Mouse (Mus musculus) hindbrain, embryonic 14.5 days (tissue): ENCODE results near the gene Ush1g. TPM values are rescaled to one million over a fixed set of nuclear protein-coding genes. Genes with fewer than 3 reads are reported as not detected.

Source experiments
- ATAC-seq: fragments of 200-750 bp; cut with Nextera tagmentation; 2 replicates; pipeline ENCODE4 v1.8.0; 2017; ENCODE audit warnings: moderate number of reproducible peaks, mild to moderate bottlenecking, moderate TSS enrichment, moderate library complexity; ENCODE audit not compliant: low FRiP score
- DNase-seq: peaks from one replicate; pipeline ENCODE4 v3.0.0-alpha.2; 2015; ENCODE audit warnings: low spot score
- H3K27ac ChIP-seq: fragments of 300-500 bp; sonication (generic); 2 replicates; pipeline ENCODE4 v1.5.1; 2014; ENCODE audit warnings: mild to moderate bottlenecking, moderate library complexity
- H3K27me3 ChIP-seq: fragments of 300-500 bp; sonication (generic); 2 replicates; pipeline ENCODE4 v1.6.1; 2014; ENCODE audit warnings: mild to moderate bottlenecking, low read length, mixed read lengths; ENCODE audit not compliant: control insufficient read depth, insufficient read depth
- H3K36me3 ChIP-seq: fragments of 300-500 bp; sonication (generic); replicated peaks from 2 replicates; pipeline ENCODE4 v1.6.1; 2014; ENCODE audit not compliant: control insufficient read depth, insufficient read depth
- H3K4me1 ChIP-seq: fragments of 300-500 bp; sonication (generic); replicated peaks from 2 replicates; pipeline ENCODE4 v1.6.1; 2014; ENCODE audit warnings: antibody characterized with exemption, low read length, mixed read lengths; ENCODE audit not compliant: control insufficient read depth, insufficient read depth
- H3K4me2 ChIP-seq: fragments of 300-500 bp; sonication (generic); replicated peaks from 2 replicates; pipeline ENCODE4 v1.6.1; 2014; ENCODE audit warnings: mild to moderate bottlenecking, moderate library complexity
- H3K4me3 ChIP-seq: fragments of 300-500 bp; sonication (generic); replicated peaks from 2 replicates; pipeline ENCODE4 v1.5.1; 2014; ENCODE audit warnings: mild to moderate bottlenecking, low read length
- H3K9ac ChIP-seq: fragments of 300-500 bp; sonication (generic); 2 replicates; pipeline ENCODE4 v1.6.1; 2014
- H3K9me3 ChIP-seq: fragments of 300-500 bp; sonication (generic); 2 replicates; pipeline ENCODE4 v1.6.1; 2016; ENCODE audit warnings: low read length; ENCODE audit not compliant: control insufficient read depth
- WGBS: fragments of 180-500 bp; shearing (Covaris S2); extraction: QIAGEN DNeasy Blood & Tissue Kit; methylation state at CpG from one replicate; pipeline ENCODE4 v1.1.7; 2014; 5-methylcytosine and 5-hydroxymethylcytosine counted together
- polyA plus RNA-seq: library from polyadenylated mRNA; unstranded; fragments of >200 nt; fragmentation: Nextera tagmentation; extraction: Ambion mirVana; gene quantifications from 2 replicates; pipeline ENCODE4 v1.2.1, GENCODE M21; 2014

Ush1g gene
- polyA plus RNA-seq, 1 experiment from 2014 or later = 0.15 TPM

DNA sequence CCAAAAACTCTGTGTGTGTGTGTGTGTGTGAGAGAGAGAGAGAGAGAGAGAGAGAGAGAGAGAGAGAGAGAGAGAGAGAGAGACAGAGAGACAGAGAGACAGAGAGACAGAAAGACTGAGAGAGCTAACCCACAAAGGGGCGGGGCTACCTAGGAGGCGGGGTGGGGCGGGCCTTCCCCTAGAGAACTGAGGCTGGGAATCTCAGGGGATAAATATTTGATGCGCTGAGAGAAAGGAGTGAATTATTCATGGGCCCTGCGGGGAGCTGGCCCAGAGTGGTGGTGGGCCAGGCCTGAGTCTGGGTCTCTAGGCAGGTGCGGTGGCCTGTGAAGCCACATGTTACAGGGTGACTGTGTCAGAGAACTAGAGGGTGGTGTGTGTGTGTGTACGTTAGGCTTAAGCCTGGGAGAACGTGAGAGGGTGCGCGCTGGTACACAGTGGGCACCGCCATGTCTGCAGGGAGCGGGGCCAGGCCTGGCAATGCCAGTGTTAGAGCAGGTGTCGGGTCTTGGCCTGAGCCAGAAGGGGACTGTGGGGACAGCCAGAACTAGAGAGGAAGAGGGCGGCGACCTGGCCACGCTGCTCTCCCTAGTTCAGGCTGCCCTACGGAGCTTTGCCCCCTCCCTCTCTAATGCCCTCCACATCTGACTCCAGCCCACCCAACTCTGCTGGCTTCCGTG, 2.0 kb downstream of the Ush1g start:
- Histone ChIP-seq H3K36me3 (no peaks in the 10 kb centered on the region), H3K27me3 (peaks cover 100% of the 10 kb centered on the region), H3K4me1 (peaks cover 3% of the 10 kb centered on the region; the same call in 1 of the 2 replicates), H3K4me2 (no peak overlapping the region), H3K9me3 (no peaks in the 10 kb centered on the region), H3K27ac (no peak overlapping the region), H3K4me3 (no peak overlapping the region), H3K9ac (no peak overlapping the region)
- DNase-seq = no peak
- 7% methylated on average over 18 of the region's 18 CpGs for WGBS
- no peak for ATAC-seq

DNA sequence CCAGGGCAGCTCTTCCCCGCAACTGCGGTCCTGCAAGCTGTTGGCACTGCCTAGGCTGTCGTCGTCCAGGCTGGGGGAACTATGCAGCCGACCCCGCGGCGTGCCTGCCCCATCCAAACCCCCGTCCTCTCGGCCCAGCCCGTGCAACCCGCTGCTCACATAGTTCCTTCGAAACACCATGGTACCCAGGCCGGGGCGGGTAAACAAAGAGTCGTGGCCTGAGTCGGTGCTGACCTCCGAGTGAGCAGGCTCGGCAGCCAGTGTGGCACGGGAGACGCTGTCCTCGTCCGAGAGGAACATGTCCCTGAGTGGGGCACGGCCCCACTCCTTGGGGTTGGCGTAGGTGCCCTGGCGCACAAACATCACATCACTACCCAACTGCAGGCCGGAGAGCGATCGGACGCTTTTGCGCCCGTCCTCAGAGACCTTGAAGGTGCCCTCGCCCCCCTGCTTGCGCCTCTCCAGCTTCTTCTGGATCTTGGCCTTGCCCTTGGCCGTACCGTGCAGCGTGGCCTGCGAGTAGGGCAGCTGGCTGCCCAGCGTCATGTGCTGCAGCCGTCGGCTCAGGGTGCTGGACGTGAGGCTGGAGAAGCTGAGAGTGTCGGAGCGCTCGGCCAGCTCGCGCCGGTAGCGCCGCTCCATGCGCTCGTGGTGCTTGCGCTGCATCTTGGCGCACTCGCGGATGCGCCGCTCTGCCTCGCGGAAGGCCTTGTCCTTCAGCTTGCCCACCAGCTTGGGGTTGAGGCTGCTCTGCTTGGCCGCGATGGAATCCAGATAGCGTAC, 3.4 kb downstream of the Ush1g start:
- WGBS = 4% methylated on average over 62 of the region's 63 CpGs
- Histone ChIP-seq H3K4me1 (peaks cover 3% of the 10 kb centered on the region; the same call in 1 of the 2 replicates), H3K9me3 (no peaks in the 10 kb centered on the region), H3K4me3 (no peak overlapping the region), H3K36me3 (no peaks in the 10 kb centered on the region), H3K27me3 (peaks cover 95% of the 10 kb centered on the region), H3K27ac (no peak overlapping the region), H3K4me2 (0 out of 2 replicates have a peak overlapping the region, but pooled peaks have one; percentile 19), H3K9ac (no peak overlapping the region)
- ATAC-seq (no peak), DNase-seq (no peak)

DNA sequence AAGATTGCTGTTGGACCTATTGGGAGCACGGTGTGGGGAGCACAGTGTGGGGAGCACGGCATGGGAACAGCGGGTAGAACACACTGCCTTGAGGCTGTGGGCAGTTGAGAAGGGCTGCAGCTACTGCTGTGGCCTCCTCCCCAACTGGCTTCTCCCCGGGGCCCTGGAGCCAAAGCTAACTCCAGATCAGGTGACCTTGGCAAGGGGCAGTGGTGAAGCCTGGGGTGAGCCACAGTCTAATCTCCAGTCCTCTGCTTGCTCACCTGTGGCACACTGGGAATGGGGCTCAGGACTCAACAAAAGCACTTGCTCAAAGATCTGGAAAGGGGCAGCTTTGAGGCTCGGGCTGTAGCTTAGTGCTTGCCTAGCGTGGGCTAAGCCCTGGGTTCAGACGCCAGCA, 4.6 kb downstream of the Ush1g start:
- 66% methylated on average over 7 of the region's 7 CpGs for WGBS
- no peak overlapping the region for H3K27ac ChIP-seq
- no peak for ATAC-seq

DNA sequence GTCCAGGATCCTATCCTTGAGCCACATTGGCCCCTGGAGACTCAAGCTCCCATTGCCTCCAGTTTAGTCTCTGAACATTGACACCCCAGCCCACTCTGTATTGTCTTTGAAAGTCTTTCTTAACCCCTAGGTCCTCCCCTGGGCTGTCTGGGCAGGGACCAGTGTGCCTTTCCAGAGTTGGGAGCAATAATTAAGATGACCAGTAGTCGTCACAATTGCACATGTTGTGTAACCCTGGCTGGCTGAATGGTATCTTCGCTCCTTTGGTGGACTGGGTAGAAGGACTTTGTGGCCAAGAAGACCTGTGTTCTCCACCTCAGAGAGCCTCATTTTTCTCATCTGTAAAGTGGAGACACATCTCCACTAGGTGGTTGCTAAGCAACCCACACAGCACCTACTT, 7.6 kb downstream of the Ush1g start:
- H3K9me3 ChIP-seq = no peaks in the 10 kb centered on the region
- WGBS = 45% methylated on average over 2 of the region's 2 CpGs
- H3K27ac ChIP-seq = no peak overlapping the region
- peaks cover 64% of the 10 kb centered on the region for H3K27me3 ChIP-seq
- DNase-seq (no peak), ATAC-seq (no peak)
- H3K4me1 ChIP-seq = 0 out of 2 replicates have a peak, but pooled peaks cover 3% of the 10 kb centered on the region
- H3K4me2 ChIP-seq = no peak overlapping the region
- no peak overlapping the region for H3K4me3 ChIP-seq
- H3K9ac ChIP-seq = no peak overlapping the region
- H3K36me3 ChIP-seq = no peaks in the 10 kb centered on the region

More for the DNA sequence above, 4.6 kb downstream of the Ush1g start:
- peaks cover 3% of the 10 kb centered on the region; the same call in 1 of the 2 replicates for H3K4me1 ChIP-seq
- no peak overlapping the region for H3K4me2 ChIP-seq
- no peaks in the 10 kb centered on the region for H3K36me3 ChIP-seq
- DNase-seq = no peak
- no peaks in the 10 kb centered on the region for H3K9me3 ChIP-seq
- H3K4me3 ChIP-seq = no peak overlapping the region
- peaks cover 91% of the 10 kb centered on the region for H3K27me3 ChIP-seq
- no peak overlapping the region for H3K9ac ChIP-seq

DNA sequence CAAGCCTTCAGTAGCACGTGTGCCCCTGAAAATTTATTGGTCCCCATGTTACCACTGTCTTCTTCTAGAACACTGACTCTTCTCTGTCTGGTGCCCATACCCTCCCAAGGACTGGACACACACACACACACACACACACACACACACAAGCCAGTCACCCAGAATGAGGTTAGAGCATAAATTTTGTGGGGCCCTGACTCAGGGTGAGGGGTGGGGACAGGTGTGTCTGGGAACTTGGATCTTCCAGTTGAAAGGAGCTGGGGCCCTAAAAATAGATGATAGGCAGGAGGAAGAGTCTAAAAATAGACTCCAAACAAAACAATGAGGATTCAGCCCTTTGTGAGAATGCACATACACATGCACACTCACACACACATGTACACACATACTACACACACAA, 13.1 kb downstream of the Ush1g start:
- DNase-seq (no peak), ATAC-seq (no peak)
- WGBS = 80% methylated on average over 1 of the region's 1 CpGs
- Histone ChIP-seq H3K36me3 (no peaks in the 10 kb centered on the region), H3K4me2 (no peak overlapping the region), H3K9ac (no peak overlapping the region), H3K4me1 (no peaks in the 10 kb centered on the region), H3K4me3 (no peak overlapping the region), H3K27me3 (peaks cover 14% of the 10 kb centered on the region; the same call in 1 of the 2 replicates), H3K27ac (no peak overlapping the region), H3K9me3 (no peaks in the 10 kb centered on the region)

DNA sequence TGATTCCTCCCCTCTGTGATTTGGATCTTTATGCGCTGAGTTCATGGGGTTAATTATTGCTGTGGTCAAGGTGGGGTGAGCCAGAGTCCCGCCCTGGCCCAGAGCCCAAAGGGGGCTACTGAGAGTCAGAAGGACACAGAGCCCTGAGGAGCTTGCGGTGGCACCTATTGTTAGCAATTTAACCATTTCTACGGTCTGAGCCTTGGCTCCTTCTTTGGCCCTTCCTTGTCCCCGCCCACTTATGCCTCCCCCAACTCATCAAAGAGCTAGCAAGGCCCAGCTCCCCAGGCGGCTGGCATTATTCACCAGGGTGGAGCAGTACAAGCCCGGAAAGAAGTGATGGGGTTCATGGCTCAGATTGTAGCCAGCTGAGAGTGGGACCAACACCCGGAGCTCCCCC, 15.0 kb downstream of the Ush1g start, which contains the start of gene Otop2:
Gene Otop2 (plus strand): TSS at position 301 of the 400 bp plus-strand sequence.
- no peak for ATAC-seq
- H3K9me3 ChIP-seq = no peaks in the 10 kb centered on the region
- no peak within 1 kb of the TSS for H3K4me2 ChIP-seq
- H3K36me3 ChIP-seq = no peaks in the 10 kb centered on the region
- WGBS = 12% methylated on average over 8 of the region's 8 CpGs
- DNase-seq = no peak
- H3K27me3 ChIP-seq = 0 out of 2 replicates have a peak, but pooled peaks cover 3% of the 10 kb centered on the region
- H3K9ac ChIP-seq = no peak within 1 kb of the TSS
- no peak within 1 kb of the TSS for H3K27ac ChIP-seq
- H3K4me3 ChIP-seq = no peak within 1 kb of the TSS
- no peaks in the 10 kb centered on the region for H3K4me1 ChIP-seq

DNA sequence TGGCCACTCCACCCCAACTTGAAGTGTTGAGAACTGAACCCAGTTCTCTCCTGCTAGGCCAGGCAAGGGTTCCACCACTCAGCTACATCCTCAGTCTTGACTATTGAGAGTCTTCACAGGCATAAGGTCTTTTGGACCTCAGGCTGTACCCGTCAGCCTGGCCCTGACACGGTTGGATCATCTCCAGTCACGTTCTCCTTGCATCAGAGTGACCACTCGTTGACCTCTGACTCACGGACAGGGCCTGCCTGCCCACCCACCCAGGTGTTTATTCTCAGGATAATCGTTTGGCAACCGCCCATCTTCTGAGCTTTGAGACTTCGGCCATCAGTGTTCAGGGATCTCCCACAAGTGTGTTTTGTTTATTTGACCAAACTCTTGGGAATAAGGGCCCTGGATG, 18.7 kb downstream of the Ush1g start:
- 81% methylated on average over 8 of the region's 8 CpGs for WGBS
- H3K4me3 ChIP-seq = no peak overlapping the region
- no peaks in the 10 kb centered on the region for H3K36me3 ChIP-seq
- no peak for DNase-seq
- H3K4me2 ChIP-seq = no peak overlapping the region
- H3K4me1 ChIP-seq = no peaks in the 10 kb centered on the region
- no peak overlapping the region for H3K9ac ChIP-seq
- H3K9me3 ChIP-seq = 0 out of 2 replicates have a peak, but pooled peaks cover 2% of the 10 kb centered on the region
- no peak for ATAC-seq
- H3K27me3 ChIP-seq = 0 out of 2 replicates have a peak, but pooled peaks cover 6% of the 10 kb centered on the region
- H3K27ac ChIP-seq = no peak overlapping the region

DNA sequence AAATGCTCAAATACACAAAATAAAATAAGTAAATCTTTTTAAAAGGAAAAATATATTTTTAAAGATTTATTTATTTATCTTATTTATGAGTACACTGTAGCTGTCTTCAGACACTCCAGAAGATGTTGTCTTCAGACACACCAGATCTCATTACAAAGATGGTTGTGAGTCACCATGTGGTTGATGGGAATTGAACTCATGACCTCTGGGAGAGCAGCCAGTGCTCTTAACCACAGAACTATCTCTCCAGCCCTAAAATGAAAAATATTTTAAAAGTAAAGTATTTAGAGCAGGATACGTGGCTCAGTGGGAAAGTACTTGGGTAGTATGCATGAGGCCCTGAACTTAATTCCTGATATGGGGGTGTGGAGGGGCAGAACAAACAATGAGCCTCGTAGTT, 20.5 kb downstream of the Ush1g start:
- Histone ChIP-seq H3K4me1 (peaks cover 6% of the 10 kb centered on the region), H3K36me3 (no peaks in the 10 kb centered on the region), H3K9me3 (0 out of 2 replicates have a peak, but pooled peaks cover 2% of the 10 kb centered on the region), H3K27me3 (peaks cover 9% of the 10 kb centered on the region; the same call in 1 of the 2 replicates), H3K9ac (no peak overlapping the region), H3K4me3 (no peak overlapping the region), H3K27ac (no peak overlapping the region), H3K4me2 (no peak overlapping the region)
- no peak for ATAC-seq
- WGBS = 91% methylated on average over 2 of the region's 2 CpGs
- DNase-seq = no peak

DNA sequence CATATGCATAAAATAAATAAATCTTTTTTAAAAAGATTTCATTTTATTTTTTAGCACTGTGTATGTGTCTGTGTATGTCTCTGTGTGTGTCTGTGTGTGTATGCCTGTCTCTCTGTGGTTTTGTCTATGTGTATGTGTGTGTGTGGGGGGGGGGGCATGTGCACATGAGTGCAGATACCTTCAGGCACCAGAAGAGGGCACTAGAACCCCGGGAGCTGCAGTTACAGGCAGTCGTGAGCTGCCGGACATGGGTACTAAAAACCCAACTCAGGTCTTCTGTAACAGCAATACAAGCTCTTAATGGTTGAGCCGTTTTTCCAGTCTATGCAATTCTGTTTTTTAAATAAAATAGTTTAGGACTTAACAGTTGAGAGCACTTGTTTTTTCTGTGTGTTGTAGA, 21.1 kb downstream of the Ush1g start:
- peaks cover 6% of the 10 kb centered on the region for H3K4me1 ChIP-seq
- no peaks in the 10 kb centered on the region for H3K36me3 ChIP-seq
- peaks cover 11% of the 10 kb centered on the region; the same call in 1 of the 2 replicates for H3K27me3 ChIP-seq
- no peak overlapping the region for H3K4me3 ChIP-seq
- ATAC-seq = no peak
- 85% methylated on average over 4 of the region's 4 CpGs for WGBS
- H3K27ac ChIP-seq = no peak overlapping the region
- no peak overlapping the region for H3K9ac ChIP-seq
- 0 out of 2 replicates have a peak, but pooled peaks cover 2% of the 10 kb centered on the region for H3K9me3 ChIP-seq
- DNase-seq = no peak
- H3K4me2 ChIP-seq = no peak overlapping the region
